Mouse (Mus musculus): ENCODE measurements at regions not wholly inside any gene's neighbourhood (a gene's known extent, or its start where the extent isn't known, plus 50 kb on each side); places are given as distances from the start of the nearest gene placed in this dataset.

GRCm38 (mm10) chr1:56453756-56454155 is 183.5 kb downstream of the Hsfy2 start:
- no peaks in the 10 kb centered on the region for H3K4me1 ChIP-seq (replicated peaks; ENCODE audit: low read depth, low read length)
- H3K4me3 ChIP-seq (replicated peaks; ENCODE audit: low read length), result no peak overlapping the region
- H3K9me3 ChIP-seq (ENCODE audit: low read length), result no peaks in the 10 kb centered on the region
- TF ChIP-seq POU5F1 (IDR thresholded peaks at IDR 0.05; ENCODE audit: borderline replicate concordance, low read length) (no peak), NANOG (IDR thresholded peaks at IDR 0.05; ENCODE audit: borderline replicate concordance, low read length) (no peak), CTCF (conservative IDR thresholded peaks at IDR 0.05; ENCODE audit: low read length) (no peak)
- no peaks in the 10 kb centered on the region for H3K36me3 ChIP-seq (ENCODE audit: insufficient read depth, low read length)
- H3K27me3 ChIP-seq (ENCODE audit: insufficient read depth, low read length), result no peaks in the 10 kb centered on the region

- Histone ChIP-seq H3K9me3 (ENCODE audit: low read length) (no peaks in the 10 kb centered on the region), H3K36me3 (ENCODE audit: insufficient read depth, low read length) (no peaks in the 10 kb centered on the region), H3K4me1 (replicated peaks; ENCODE audit: low read depth, low read length) (no peaks in the 10 kb centered on the region), H3K4me3 (replicated peaks; ENCODE audit: low read length) (no peak overlapping the region), H3K27me3 (ENCODE audit: insufficient read depth, low read length) (no peaks in the 10 kb centered on the region)
- TF ChIP-seq NANOG (IDR thresholded peaks at IDR 0.05; ENCODE audit: borderline replicate concordance, low read length) (no peak), POU5F1 (IDR thresholded peaks at IDR 0.05; ENCODE audit: borderline replicate concordance, low read length) (no peak), CTCF (conservative IDR thresholded peaks at IDR 0.05; ENCODE audit: low read length) (no peak)
Measured at GRCm38 (mm10) chr1:56442835-56443234, 194.4 kb downstream of the Hsfy2 start.

- H3K4me1 ChIP-seq (replicated peaks; ENCODE audit: low read depth, low read length), result no peaks in the 10 kb centered on the region
- no peak overlapping the region for H3K4me3 ChIP-seq (replicated peaks; ENCODE audit: low read length)
- no peaks in the 10 kb centered on the region for H3K27me3 ChIP-seq (ENCODE audit: insufficient read depth, low read length)
- H3K36me3 ChIP-seq (ENCODE audit: insufficient read depth, low read length), result no peaks in the 10 kb centered on the region
- no peak for TF ChIP-seq POU5F1 (IDR thresholded peaks at IDR 0.05; ENCODE audit: borderline replicate concordance, low read length)
- TF ChIP-seq NANOG (IDR thresholded peaks at IDR 0.05; ENCODE audit: borderline replicate concordance, low read length), result no peak
- no peak for TF ChIP-seq CTCF (conservative IDR thresholded peaks at IDR 0.05; ENCODE audit: low read length)
- no peaks in the 10 kb centered on the region for H3K9me3 ChIP-seq (ENCODE audit: low read length)
Measured at GRCm38 (mm10) chr1:56406786-56407185, 230.4 kb downstream of the Hsfy2 start.

GRCm38 (mm10) chr1:56403351-56403750 is 233.9 kb downstream of the Hsfy2 start:
- H3K9me3 ChIP-seq (ENCODE audit: low read length), result no peaks in the 10 kb centered on the region
- no peaks in the 10 kb centered on the region for H3K27me3 ChIP-seq (ENCODE audit: insufficient read depth, low read length)
- no peak overlapping the region for H3K4me3 ChIP-seq (replicated peaks; ENCODE audit: low read length)
- no peaks in the 10 kb centered on the region for H3K36me3 ChIP-seq (ENCODE audit: insufficient read depth, low read length)
- no peaks in the 10 kb centered on the region for H3K4me1 ChIP-seq (replicated peaks; ENCODE audit: low read depth, low read length)
- no peak for TF ChIP-seq POU5F1 (IDR thresholded peaks at IDR 0.05; ENCODE audit: borderline replicate concordance, low read length)
- no peak for TF ChIP-seq CTCF (conservative IDR thresholded peaks at IDR 0.05; ENCODE audit: low read length)
- no peak for TF ChIP-seq NANOG (IDR thresholded peaks at IDR 0.05; ENCODE audit: borderline replicate concordance, low read length)

- Histone ChIP-seq H3K9me3 (ENCODE audit: low read length) (no peaks in the 10 kb centered on the region), H3K27me3 (ENCODE audit: insufficient read depth, low read length) (no peaks in the 10 kb centered on the region), H3K4me3 (replicated peaks; ENCODE audit: low read length) (no peak overlapping the region), H3K4me1 (replicated peaks; ENCODE audit: low read depth, low read length) (no peaks in the 10 kb centered on the region), H3K36me3 (ENCODE audit: insufficient read depth, low read length) (no peaks in the 10 kb centered on the region)
- TF ChIP-seq NANOG (IDR thresholded peaks at IDR 0.05; ENCODE audit: borderline replicate concordance, low read length), result no peak
- no peak for TF ChIP-seq POU5F1 (IDR thresholded peaks at IDR 0.05; ENCODE audit: borderline replicate concordance, low read length)
- no peak for TF ChIP-seq CTCF (conservative IDR thresholded peaks at IDR 0.05; ENCODE audit: low read length)
Measured at GRCm38 (mm10) chr1:56395832-56396231, 241.4 kb downstream of the Hsfy2 start.

GRCm38 (mm10) chr1:56387086-56387485 is 250.1 kb downstream of the Hsfy2 start:
- H3K27me3 ChIP-seq (ENCODE audit: insufficient read depth, low read length), result no peaks in the 10 kb centered on the region
- H3K36me3 ChIP-seq (ENCODE audit: insufficient read depth, low read length), result no peaks in the 10 kb centered on the region
- no peaks in the 10 kb centered on the region for H3K4me1 ChIP-seq (replicated peaks; ENCODE audit: low read depth, low read length)
- H3K4me3 ChIP-seq (replicated peaks; ENCODE audit: low read length), result no peak overlapping the region
- TF ChIP-seq NANOG (IDR thresholded peaks at IDR 0.05; ENCODE audit: borderline replicate concordance, low read length) (no peak), POU5F1 (IDR thresholded peaks at IDR 0.05; ENCODE audit: borderline replicate concordance, low read length) (no peak), CTCF (conservative IDR thresholded peaks at IDR 0.05; ENCODE audit: low read length) (no peak)
- H3K9me3 ChIP-seq (ENCODE audit: low read length), result no peaks in the 10 kb centered on the region

GRCm38 (mm10) chr1:56366319-56366718 is 270.9 kb downstream of the Hsfy2 start:
- Histone ChIP-seq H3K4me1 (replicated peaks; ENCODE audit: low read depth, low read length) (no peaks in the 10 kb centered on the region), H3K36me3 (ENCODE audit: insufficient read depth, low read length) (no peaks in the 10 kb centered on the region), H3K27me3 (ENCODE audit: insufficient read depth, low read length) (no peaks in the 10 kb centered on the region), H3K9me3 (ENCODE audit: low read length) (no peaks in the 10 kb centered on the region), H3K4me3 (replicated peaks; ENCODE audit: low read length) (no peak overlapping the region)
- no peak for TF ChIP-seq POU5F1 (IDR thresholded peaks at IDR 0.05; ENCODE audit: borderline replicate concordance, low read length)
- TF ChIP-seq CTCF (conservative IDR thresholded peaks at IDR 0.05; ENCODE audit: low read length), result no peak
- TF ChIP-seq NANOG (IDR thresholded peaks at IDR 0.05; ENCODE audit: borderline replicate concordance, low read length), result no peak

- Histone ChIP-seq H3K4me3 (replicated peaks; ENCODE audit: low read length) (no peak overlapping the region), H3K36me3 (ENCODE audit: insufficient read depth, low read length) (no peaks in the 10 kb centered on the region), H3K4me1 (replicated peaks; ENCODE audit: low read depth, low read length) (no peaks in the 10 kb centered on the region), H3K27me3 (ENCODE audit: insufficient read depth, low read length) (no peaks in the 10 kb centered on the region), H3K9me3 (ENCODE audit: low read length) (no peaks in the 10 kb centered on the region)
- TF ChIP-seq CTCF (conservative IDR thresholded peaks at IDR 0.05; ENCODE audit: low read length), result no peak
- no peak for TF ChIP-seq NANOG (IDR thresholded peaks at IDR 0.05; ENCODE audit: borderline replicate concordance, low read length)
- TF ChIP-seq POU5F1 (IDR thresholded peaks at IDR 0.05; ENCODE audit: borderline replicate concordance, low read length), result no peak
Measured at GRCm38 (mm10) chr1:56360857-56361256, 276.4 kb downstream of the Hsfy2 start.

- TF ChIP-seq POU5F1 (IDR thresholded peaks at IDR 0.05; ENCODE audit: borderline replicate concordance, low read length) (no peak), CTCF (conservative IDR thresholded peaks at IDR 0.05; ENCODE audit: low read length) (no peak), NANOG (IDR thresholded peaks at IDR 0.05; ENCODE audit: borderline replicate concordance, low read length) (no peak)
- H3K4me1 ChIP-seq (replicated peaks; ENCODE audit: low read depth, low read length), result no peaks in the 10 kb centered on the region
- H3K36me3 ChIP-seq (ENCODE audit: insufficient read depth, low read length), result no peaks in the 10 kb centered on the region
Measured at GRCm38 (mm10) chr1:56346638-56347037, 290.6 kb downstream of the Hsfy2 start.

More at GRCm38 (mm10) chr1:56346638-56347037, 290.6 kb downstream of the Hsfy2 start:
- Histone ChIP-seq H3K9me3 (ENCODE audit: low read length) (no peaks in the 10 kb centered on the region), H3K4me3 (replicated peaks; ENCODE audit: low read length) (no peak overlapping the region), H3K27me3 (ENCODE audit: insufficient read depth, low read length) (no peaks in the 10 kb centered on the region)
